Mouse (Mus musculus) forebrain, embryonic 13.5 days (tissue): ENCODE data around the gene Ndufv3. TPM values are rescaled to one million over a fixed set of nuclear protein-coding genes. Genes with fewer than 3 reads are reported as not detected.

Experiments used
- ATAC-seq: fragments of 200-750 bp; cut with Nextera tagmentation; 2 replicates; pipeline ENCODE4 v1.8.0; 2017
- H3K27ac ChIP-seq: fragments of 300-500 bp; sonication (generic); 2 replicates; pipeline ENCODE4 v1.5.1; 2015; ENCODE audit warnings: inconsistent platforms, mild to moderate bottlenecking, moderate library complexity
- H3K27me3 ChIP-seq: fragments of 300-500 bp; sonication (generic); 2 replicates; pipeline ENCODE4 v1.6.1; 2015; ENCODE audit warnings: mild to moderate bottlenecking, inconsistent platforms
- H3K36me3 ChIP-seq: fragments of 300-500 bp; sonication (generic); 2 replicates; pipeline ENCODE4 v1.6.1; 2015; ENCODE audit warnings: mild to moderate bottlenecking, inconsistent platforms; ENCODE audit not compliant: poor library complexity, severe bottlenecking
- H3K4me1 ChIP-seq: fragments of 300-500 bp; sonication (generic); 2 replicates; pipeline ENCODE4 v1.6.1; 2015; ENCODE audit warnings: inconsistent platforms
- H3K4me2 ChIP-seq: fragments of 300-500 bp; sonication (generic); 2 replicates; pipeline ENCODE4 v1.6.1; 2015; ENCODE audit warnings: inconsistent platforms, mild to moderate bottlenecking, moderate library complexity
- H3K4me3 ChIP-seq: fragments of 300-500 bp; sonication (generic); 2 replicates; pipeline ENCODE4 v1.5.1; 2015; ENCODE audit warnings: mild to moderate bottlenecking, inconsistent platforms
- H3K9ac ChIP-seq: fragments of 300-500 bp; sonication (generic); 2 replicates; pipeline ENCODE4 v1.6.1; 2015; ENCODE audit warnings: mild to moderate bottlenecking, inconsistent platforms
- H3K9me3 ChIP-seq: fragments of 300-500 bp; sonication (generic); replicated peaks from 2 replicates; pipeline ENCODE4 v1.6.1; 2016; ENCODE audit warnings: inconsistent platforms
- WGBS: fragments of 180-500 bp; shearing (Covaris S2); methylation state at CpG from one replicate; pipeline ENCODE4 v1.1.7; 2015; 5-methylcytosine and 5-hydroxymethylcytosine counted together
- polyA plus RNA-seq: library from polyadenylated mRNA; unstranded; fragments of >200 nt; fragmentation: Nextera tagmentation; extraction: Ambion mirVana; gene quantifications from 2 replicates; pipeline ENCODE4 v1.2.1, GENCODE M21; 2015

Gene Ndufv3
- polyA plus RNA-seq, 1 experiment from 2014 or later = 354 TPM

- H3K4me1 ChIP-seq = peaks cover 36% of the 10 kb centered on the region
- H3K4me3 ChIP-seq = peak overlapping the region; percentile 36
- H3K27me3 ChIP-seq = no peaks in the 10 kb centered on the region
- no peaks in the 10 kb centered on the region for H3K36me3 ChIP-seq
- 22% methylated on average over 12 of the region's 12 CpGs for WGBS
- H3K27ac ChIP-seq = peak overlapping the region; percentile 81
- H3K9me3 ChIP-seq = no peaks in the 10 kb centered on the region
- ATAC-seq = 0 out of 2 replicates have a peak, but pooled peaks have one; percentile 1
- peak overlapping the region; percentile 66 for H3K9ac ChIP-seq
- peak overlapping the region; percentile 63 for H3K4me2 ChIP-seq
Measured at GRCm38 (mm10) chr17:31563632-31564014, 43.7 kb downstream of the Ndufv3 start.

- no peaks in the 10 kb centered on the region for H3K36me3 ChIP-seq
- H3K4me2 ChIP-seq = peak within 1 kb of the TSS; percentile 91
- no peaks in the 10 kb centered on the region for H3K9me3 ChIP-seq
- peak within 1 kb of the TSS; percentile 73 for H3K4me3 ChIP-seq
- peak within 1 kb of the TSS; percentile 98 for H3K27ac ChIP-seq
- peak within 1 kb of the TSS; percentile 84 for H3K9ac ChIP-seq
- H3K4me1 ChIP-seq = peaks cover 41% of the 10 kb centered on the region
- ATAC-seq = peak; percentile 96
- H3K27me3 ChIP-seq = no peaks in the 10 kb centered on the region
- under 1% methylated on average over 34 of the region's 72 CpGs for WGBS
Measured at GRCm38 (mm10) chr17:31564015-31564857, 44.3 kb downstream of the Ndufv3 start, which contains the start of gene Pknox1. Pknox1 (plus strand) TSS chr17:31564734.

- Histone ChIP-seq H3K36me3 (no peaks in the 10 kb centered on the region), H3K9ac (peak overlapping the region; percentile 84), H3K4me1 (peaks cover 44% of the 10 kb centered on the region), H3K4me3 (peak overlapping the region; percentile 73), H3K27ac (peak overlapping the region; percentile 98), H3K4me2 (peak overlapping the region; percentile 91), H3K27me3 (no peaks in the 10 kb centered on the region), H3K9me3 (no peaks in the 10 kb centered on the region)
- no peak for ATAC-seq
- under 1% methylated on average over 16 of the region's 44 CpGs for WGBS
Measured at GRCm38 (mm10) chr17:31564858-31565140, 44.9 kb downstream of the Ndufv3 start.

- Histone ChIP-seq H3K4me2 (peak overlapping the region; percentile 91), H3K4me3 (peak overlapping the region; percentile 73), H3K9me3 (no peaks in the 10 kb centered on the region), H3K27me3 (no peaks in the 10 kb centered on the region), H3K9ac (peak overlapping the region; percentile 84), H3K4me1 (peaks cover 44% of the 10 kb centered on the region), H3K27ac (peak overlapping the region; percentile 98), H3K36me3 (no peaks in the 10 kb centered on the region)
- under 1% methylated on average over 57 of the region's 88 CpGs for WGBS
- ATAC-seq = peak; percentile 64
Measured at GRCm38 (mm10) chr17:31565141-31566056, 45.5 kb downstream of the Ndufv3 start.

GRCm38 (mm10) chr17:31566276-31566675, 46.4 kb downstream of the Ndufv3 start:
- Histone ChIP-seq H3K4me3 (peak overlapping the region; percentile 73), H3K9ac (peak overlapping the region; percentile 84), H3K4me2 (peak overlapping the region; percentile 91), H3K4me1 (peaks cover 44% of the 10 kb centered on the region), H3K27me3 (no peaks in the 10 kb centered on the region), H3K36me3 (no peaks in the 10 kb centered on the region), H3K9me3 (no peaks in the 10 kb centered on the region), H3K27ac (no peak overlapping the region)
- ATAC-seq = no peak
- 66% methylated on average over 6 of the region's 6 CpGs for WGBS

GRCm38 (mm10) chr17:31569756-31570155, 49.8 kb downstream of the Ndufv3 start:
- ATAC-seq = no peak
- Histone ChIP-seq H3K4me2 (no peak overlapping the region), H3K4me3 (no peak overlapping the region), H3K27me3 (no peaks in the 10 kb centered on the region), H3K27ac (no peak overlapping the region), H3K36me3 (no peaks in the 10 kb centered on the region), H3K4me1 (peaks cover 40% of the 10 kb centered on the region), H3K9ac (no peak overlapping the region), H3K9me3 (no peaks in the 10 kb centered on the region)
- 95% methylated on average over 1 of the region's 1 CpGs for WGBS

GRCm38 (mm10) chr17:31570321-31570925, 50.5 kb downstream of the Ndufv3 start:
- no peaks in the 10 kb centered on the region for H3K9me3 ChIP-seq
- ATAC-seq = no peak
- WGBS = 93% methylated on average over 9 of the region's 9 CpGs

GRCm38 (mm10) chr17:31571689-31572088, 51.8 kb downstream of the Ndufv3 start:
- WGBS = 90% methylated on average over 5 of the region's 5 CpGs
- ATAC-seq = no peak

More at GRCm38 (mm10) chr17:31570321-31570925, 50.5 kb downstream of the Ndufv3 start:
- Histone ChIP-seq H3K4me2 (no peak overlapping the region), H3K27me3 (no peaks in the 10 kb centered on the region), H3K36me3 (no peaks in the 10 kb centered on the region), H3K9ac (no peak overlapping the region), H3K4me3 (no peak overlapping the region), H3K4me1 (peaks cover 42% of the 10 kb centered on the region), H3K27ac (no peak overlapping the region)

GRCm38 (mm10) chr17:31574662-31575061, 54.7 kb downstream of the Ndufv3 start:
- no peak overlapping the region for H3K4me2 ChIP-seq
- no peak overlapping the region for H3K9ac ChIP-seq
- no peak overlapping the region for H3K4me3 ChIP-seq
- H3K4me1 ChIP-seq = peaks cover 7% of the 10 kb centered on the region
- H3K36me3 ChIP-seq = no peaks in the 10 kb centered on the region
- ATAC-seq = no peak
- H3K9me3 ChIP-seq = no peaks in the 10 kb centered on the region
- no peak overlapping the region for H3K27ac ChIP-seq
- H3K27me3 ChIP-seq = no peaks in the 10 kb centered on the region
- 78% methylated on average over 7 of the region's 7 CpGs for WGBS

More at GRCm38 (mm10) chr17:31571689-31572088, 51.8 kb downstream of the Ndufv3 start:
- Histone ChIP-seq H3K27me3 (no peaks in the 10 kb centered on the region), H3K4me3 (no peak overlapping the region), H3K36me3 (no peaks in the 10 kb centered on the region), H3K27ac (no peak overlapping the region), H3K9ac (no peak overlapping the region), H3K4me2 (no peak overlapping the region), H3K9me3 (no peaks in the 10 kb centered on the region), H3K4me1 (peaks cover 32% of the 10 kb centered on the region)

GRCm38 (mm10) chr17:31576394-31577175, 56.7 kb downstream of the Ndufv3 start:
- Histone ChIP-seq H3K4me2 (no peak overlapping the region), H3K4me1 (peaks cover 26% of the 10 kb centered on the region), H3K9me3 (no peaks in the 10 kb centered on the region), H3K9ac (no peak overlapping the region), H3K27ac (no peak overlapping the region), H3K36me3 (no peaks in the 10 kb centered on the region), H3K27me3 (no peaks in the 10 kb centered on the region), H3K4me3 (no peak overlapping the region)
- WGBS = 83% methylated on average over 10 of the region's 10 CpGs
- no peak for ATAC-seq

- 31% methylated on average over 3 of the region's 3 CpGs for WGBS
- Histone ChIP-seq H3K4me3 (no peak overlapping the region), H3K27me3 (no peaks in the 10 kb centered on the region), H3K4me2 (peak overlapping the region; percentile 10; the same call in 1 of the 2 replicates), H3K9me3 (no peaks in the 10 kb centered on the region), H3K4me1 (peaks cover 37% of the 10 kb centered on the region), H3K36me3 (peaks cover 11% of the 10 kb centered on the region; the same call in 1 of the 2 replicates), H3K9ac (peak overlapping the region; percentile 17; the same call in 1 of the 2 replicates), H3K27ac (peak overlapping the region; percentile 88)
- peak; percentile 90 for ATAC-seq
Measured at GRCm38 (mm10) chr17:31580344-31580743, 60.4 kb downstream of the Ndufv3 start.
